Mouse (Mus musculus) myocyte (in vitro differentiated cells): Measurements from ENCODE around the gene Ssh2. TPM values are rescaled to one million over a fixed set of nuclear protein-coding genes. Genes with fewer than 3 reads are reported as not detected.

Experiments
- H3K27me3 ChIP-seq: one replicate; pipeline ENCODE4 v1.6.1; 2011; ENCODE audit not compliant: control insufficient read depth, insufficient read depth, insufficient read length
- H3K36me3 ChIP-seq: one replicate; pipeline ENCODE4 v1.6.1; 2011; ENCODE audit not compliant: control insufficient read depth, insufficient read depth
- H3K4me2 ChIP-seq: one replicate; pipeline ENCODE4 v1.6.1; 2011; ENCODE audit warnings: low read depth, control low read depth
- H3K4me3 ChIP-seq: one replicate; pipeline ENCODE4 v1.5.1; 2011; ENCODE audit warnings: mild to moderate bottlenecking, control low read depth, moderate library complexity
- H3K79me2 ChIP-seq: one replicate; pipeline ENCODE4 v1.6.1; 2011; ENCODE audit not compliant: control insufficient read depth, insufficient read depth
- H3ac ChIP-seq: one replicate; pipeline ENCODE4 v1.6.1; 2011; ENCODE audit not compliant: control insufficient read depth, insufficient read length
- CEBPB ChIP-seq: IDR thresholded peaks from 2 replicates; pipeline ENCODE4 v1.6.1; 2011; ENCODE audit warnings: mild to moderate bottlenecking, moderate library complexity; ENCODE audit not compliant: poor library complexity, insufficient read depth, severe bottlenecking
- E2F4 ChIP-seq: IDR thresholded peaks from one replicate; pipeline ENCODE4 v1.6.1; 2011; ENCODE audit warnings: mild to moderate bottlenecking, control low read depth, moderate library complexity; ENCODE audit not compliant: insufficient read depth
- MAX ChIP-seq: IDR thresholded peaks from one replicate; pipeline ENCODE4 v1.6.1; 2011; ENCODE audit warnings: low read depth, mild to moderate bottlenecking, control low read depth
- MYOD1 ChIP-seq, 3 experiments: IDR thresholded peaks; one replicate each; pipeline ENCODE4 v1.6.1; 2011; ENCODE audit warnings: control low read depth in 2 of 3, low read depth in 2 of 3, mild to moderate bottlenecking in 2 of 3, moderate library complexity in 1 of 3; ENCODE audit not compliant: insufficient read length in 2 of 3, control insufficient read depth in 1 of 3
- MYOG ChIP-seq, 3 experiments: IDR thresholded peaks; one replicate each; pipeline ENCODE4 v1.6.1; 2011; ENCODE audit warnings: control low read depth in 2 of 3, low read depth in 2 of 3, mild to moderate bottlenecking in 2 of 3; ENCODE audit not compliant: insufficient read length in 2 of 3, control insufficient read depth in 1 of 3, insufficient read depth in 1 of 3
- POLR2A ChIP-seq: IDR thresholded peaks from one replicate; pipeline ENCODE4 v1.6.1; 2011; ENCODE audit warnings: low read depth, mild to moderate bottlenecking, control low read depth, moderate library complexity; ENCODE audit not compliant: insufficient read length
- POLR2AphosphoS2 ChIP-seq: IDR thresholded peaks from one replicate; pipeline ENCODE4 v1.6.1; 2011; ENCODE audit warnings: low read depth, control low read depth; ENCODE audit not compliant: insufficient read length
- REST ChIP-seq: IDR thresholded peaks from one replicate; pipeline ENCODE4 v1.6.1; 2011; ENCODE audit warnings: mild to moderate bottlenecking, control low read depth, moderate library complexity; ENCODE audit not compliant: insufficient read depth, insufficient read length
- SRF ChIP-seq: IDR thresholded peaks from one replicate; pipeline ENCODE4 v1.6.1; 2011; ENCODE audit warnings: low read depth; ENCODE audit not compliant: control insufficient read depth, insufficient read length
- TCF12 ChIP-seq: IDR thresholded peaks from one replicate; pipeline ENCODE4 v1.6.1; 2011; ENCODE audit warnings: mild to moderate bottlenecking, control low read depth; ENCODE audit not compliant: poor library complexity, insufficient read depth, severe bottlenecking
- TCF3 ChIP-seq: IDR thresholded peaks from one replicate; pipeline ENCODE4 v1.6.1; 2011; ENCODE audit warnings: low read depth, control low read depth; ENCODE audit not compliant: insufficient read length
- USF1 ChIP-seq: IDR thresholded peaks from one replicate; pipeline ENCODE4 v1.6.1; 2011; ENCODE audit warnings: low read depth, mild to moderate bottlenecking, control low read depth, moderate library complexity
- polyA plus RNA-seq: library from polyadenylated mRNA; unstranded; fragments of >200 nt; fragmentation: generic; extraction: Trizol; gene quantifications from one replicate; pipeline ENCODE4 v1.2.1, GENCODE M21; 2012; ENCODE audit warnings: missing spikeins

Gene Ssh2
- polyA plus RNA-seq, 1 experiment, result 4.8 TPM

GRCm38 (mm10) chr11:77498261-77499139 is 282.4 kb downstream of the Ssh2 start:
- peaks cover 55% of the 10 kb centered on the region for H3K79me2 ChIP-seq
- no peak overlapping the region for H3K4me2 ChIP-seq
- peaks cover 7% of the 10 kb centered on the region for H3K36me3 ChIP-seq
- H3K27me3 ChIP-seq, result no peaks in the 10 kb centered on the region
- no peak overlapping the region for H3ac ChIP-seq
- H3K4me3 ChIP-seq, result no peak overlapping the region
- no peak for TF ChIP-seq TCF3

DNA sequence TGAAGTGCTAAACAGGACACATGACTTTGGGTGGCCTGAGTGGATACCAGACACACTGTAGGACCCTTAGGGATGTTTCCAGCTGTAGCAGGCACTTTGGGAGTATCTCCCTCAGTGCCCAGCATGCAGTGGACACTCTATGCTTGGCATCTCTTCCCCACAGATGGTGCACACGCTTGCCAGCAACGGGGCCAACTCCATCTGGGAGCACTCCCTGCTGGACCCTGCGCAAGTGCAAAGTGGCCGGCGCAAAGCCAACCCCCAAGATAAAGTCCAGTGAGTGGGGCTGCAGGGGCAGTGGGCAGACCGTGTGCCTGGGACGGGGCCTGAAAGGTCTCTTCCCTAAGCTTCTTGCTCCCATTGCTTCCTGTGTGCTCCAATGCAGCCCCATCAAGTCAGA is 283.3 kb downstream of the Ssh2 start:
- no peak overlapping the region for H3K4me3 ChIP-seq
- no peak overlapping the region for H3ac ChIP-seq
- no peak overlapping the region for H3K4me2 ChIP-seq
- TF ChIP-seq TCF12, result no peak
- no peak for TF ChIP-seq MAX
- TF ChIP-seq POLR2AphosphoS2, result no peak
- TF ChIP-seq MYOG (IDR thresholded peaks at IDR 0.05; ENCODE audit: control insufficient read depth in 1 of 3, insufficient read depth in 1 of 3, insufficient read length in 2 of 3, low read depth in 2 of 3), result no peak
- TF ChIP-seq POLR2A, result no peak
- no peak for TF ChIP-seq CEBPB
- peaks cover 7% of the 10 kb centered on the region for H3K36me3 ChIP-seq
- no peaks in the 10 kb centered on the region for H3K27me3 ChIP-seq
- H3K79me2 ChIP-seq, result peaks cover 48% of the 10 kb centered on the region

DNA sequence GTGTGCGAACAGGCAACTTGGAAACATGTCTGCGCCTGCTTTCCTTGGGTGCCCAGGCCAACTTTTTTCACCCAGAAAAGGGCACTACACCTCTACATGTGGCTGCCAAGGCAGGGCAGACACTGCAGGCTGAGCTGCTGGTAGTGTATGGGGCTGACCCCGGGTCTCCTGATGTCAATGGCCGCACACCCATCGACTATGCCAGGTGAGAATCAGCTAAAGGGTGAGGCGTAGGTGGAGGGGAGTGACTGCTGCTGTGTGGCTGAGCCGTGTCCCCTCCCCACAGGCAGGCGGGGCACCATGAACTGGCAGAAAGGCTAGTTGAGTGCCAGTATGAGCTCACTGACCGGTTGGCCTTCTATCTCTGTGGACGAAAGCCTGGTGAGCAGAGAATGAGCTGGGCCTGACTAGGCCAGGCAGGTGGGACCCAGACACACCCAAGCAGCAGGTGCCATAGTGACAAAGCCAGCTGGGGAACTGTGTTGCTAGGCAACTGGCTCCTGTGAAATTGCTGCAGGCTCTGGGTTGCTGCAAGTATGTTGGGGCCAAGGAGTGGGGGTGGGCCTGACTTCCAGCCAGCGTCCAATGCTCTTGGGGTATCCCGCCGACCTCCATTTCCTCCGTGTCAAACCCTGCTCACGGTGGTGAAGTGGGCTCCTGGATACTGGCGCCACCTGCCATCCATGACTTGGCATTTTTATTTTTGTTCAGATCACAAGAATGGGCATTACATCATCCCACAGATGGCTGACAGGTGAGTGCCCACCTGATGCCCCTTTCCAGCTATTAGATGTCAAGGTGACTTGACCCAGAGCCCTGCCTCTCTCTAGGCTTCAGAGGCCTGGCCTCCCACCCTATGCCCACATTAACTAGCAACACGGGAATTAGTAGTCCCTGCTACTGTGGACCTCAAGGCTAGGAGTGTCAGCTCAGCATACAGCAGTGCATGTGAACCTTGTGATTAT is 284.6 kb downstream of the Ssh2 start:
- H3K27me3 ChIP-seq, result no peaks in the 10 kb centered on the region
- H3ac ChIP-seq, result no peak overlapping the region
- peaks cover 35% of the 10 kb centered on the region for H3K79me2 ChIP-seq
- H3K4me2 ChIP-seq, result no peak overlapping the region
- peaks cover 11% of the 10 kb centered on the region for H3K36me3 ChIP-seq
- TF ChIP-seq REST, result no peak
- TF ChIP-seq E2F4, result no peak
- no peak for TF ChIP-seq USF1
- no peak for TF ChIP-seq MAX
- TF ChIP-seq MYOD1 (IDR thresholded peaks at IDR 0.05; ENCODE audit: control insufficient read depth in 1 of 3, insufficient read length in 2 of 3, low read depth in 2 of 3), result peak in 2 of 3 experiments; percentile 53 to 77
- peak in 1 of 3 experiments; percentile 71 for TF ChIP-seq MYOG (IDR thresholded peaks at IDR 0.05; ENCODE audit: control insufficient read depth in 1 of 3, insufficient read depth in 1 of 3, insufficient read length in 2 of 3, low read depth in 2 of 3)
- TF ChIP-seq CEBPB, result no peak
- TF ChIP-seq TCF3, result no peak
- TF ChIP-seq TCF12, result no peak
- TF ChIP-seq POLR2AphosphoS2, result no peak
- TF ChIP-seq SRF, result no peak
- no peak overlapping the region for H3K4me3 ChIP-seq

GRCm38 (mm10) chr11:77501392-77501791 is 285.3 kb downstream of the Ssh2 start:
- Histone ChIP-seq H3K4me2 (no peak overlapping the region), H3K27me3 (no peaks in the 10 kb centered on the region), H3K79me2 (peaks cover 27% of the 10 kb centered on the region), H3K4me3 (no peak overlapping the region), H3ac (no peak overlapping the region), H3K36me3 (peaks cover 16% of the 10 kb centered on the region)
- TF ChIP-seq E2F4, result no peak
- no peak for TF ChIP-seq POLR2A
- no peak for TF ChIP-seq TCF12
- TF ChIP-seq CEBPB, result no peak
- peak; percentile 16 for TF ChIP-seq SRF
- no peak for TF ChIP-seq MAX

GRCm38 (mm10) chr11:77501971-77502370 is 285.9 kb downstream of the Ssh2 start:
- Histone ChIP-seq H3K36me3 (peaks cover 20% of the 10 kb centered on the region), H3K4me2 (no peak overlapping the region), H3K79me2 (peaks cover 22% of the 10 kb centered on the region), H3K27me3 (no peaks in the 10 kb centered on the region), H3ac (no peak overlapping the region), H3K4me3 (no peak overlapping the region)
- TF ChIP-seq MAX, result no peak
- no peak for TF ChIP-seq MYOD1 (IDR thresholded peaks at IDR 0.05; ENCODE audit: control insufficient read depth in 1 of 3, insufficient read length in 2 of 3, low read depth in 2 of 3)
- TF ChIP-seq SRF, result no peak
- no peak for TF ChIP-seq TCF3
- no peak for TF ChIP-seq REST
- no peak for TF ChIP-seq MYOG (IDR thresholded peaks at IDR 0.05; ENCODE audit: control insufficient read depth in 1 of 3, insufficient read depth in 1 of 3, insufficient read length in 2 of 3, low read depth in 2 of 3)
- TF ChIP-seq CEBPB, result no peak
- no peak for TF ChIP-seq USF1
- TF ChIP-seq E2F4, result no peak
- no peak for TF ChIP-seq POLR2AphosphoS2
- no peak for TF ChIP-seq TCF12
- no peak for TF ChIP-seq POLR2A
